Mouse (Mus musculus) kidney, adult 2 months (tissue): ENCODE results near the gene Nectin4.

Source experiments
- CTCF ChIP-seq: fragments of 200-500 bp; conservative IDR thresholded peaks from 2 replicates; pipeline ENCODE4 v1.5.1; 2011; ENCODE audit warnings: low read depth, mild to moderate bottlenecking, control low read depth, low read length, moderate library complexity, mixed read lengths; ENCODE audit not compliant: insufficient read depth, insufficient read length
- POLR2A ChIP-seq: fragments of 200-500 bp; IDR thresholded peaks from one replicate; pipeline ENCODE4 v1.6.1; 2011; ENCODE audit warnings: low read depth, low read length, control low read depth

DNA sequence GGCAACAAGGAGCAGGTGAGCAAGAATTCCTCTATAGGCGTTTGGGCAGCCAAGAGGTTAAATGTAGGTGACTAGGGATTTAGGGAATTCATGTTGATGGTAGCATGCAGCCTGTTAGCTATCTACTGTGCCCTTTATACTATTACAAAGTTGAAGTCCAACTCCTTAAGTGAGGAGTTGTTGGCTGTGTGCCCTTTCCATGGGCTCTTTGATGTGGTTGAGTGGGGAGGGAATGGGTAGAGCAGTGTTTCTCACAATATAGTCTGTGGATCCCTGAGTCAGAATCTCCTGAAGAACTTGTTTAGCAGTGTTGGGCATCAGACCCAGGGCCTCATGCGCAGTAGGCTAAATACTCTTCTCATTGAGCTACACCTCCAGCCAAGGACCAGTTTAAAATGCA is 13.1 kb upstream of the Nectin4 start:
- TF ChIP-seq CTCF (no peak), POLR2A (no peak)
